Mouse (Mus musculus): ENCODE data around the gene Foxf1. TPM values are rescaled to one million over a fixed set of nuclear protein-coding genes. Genes with fewer than 3 reads are reported as not detected.

The Foxf1 gene
- polyA plus RNA-seq, 2 experiments: 0.28 to 0.54 TPM

- no peak for ATAC-seq (ENCODE audit: low FRiP score, low read depth)
- no peak overlapping the region for H3K9ac ChIP-seq (ENCODE audit: low read depth, low read length, severe bottlenecking)
- DNase-seq (ENCODE audit: low spot score): no peak
- H3K36me3 ChIP-seq (ENCODE audit: control insufficient read depth, insufficient read depth, low read length): no peaks in the 10 kb centered on the region
- H3K4me2 ChIP-seq (replicated peaks; ENCODE audit: low read depth, low read length, severe bottlenecking): no peak overlapping the region
- peaks cover 8% of the 10 kb centered on the region; the same call in 1 of the 2 replicates for H3K4me1 ChIP-seq (ENCODE audit: control insufficient read depth, insufficient read depth, low read length)
- no peak for TF ChIP-seq POLR2A (IDR thresholded peaks at IDR 0.05; ENCODE audit: borderline replicate concordance, extremely low read depth, insufficient read depth, insufficient read length)
- H3K27ac ChIP-seq (replicated peaks; ENCODE audit: low read depth, low read length): no peak overlapping the region
- H3K4me3 ChIP-seq (replicated peaks; ENCODE audit: low read length): no peak overlapping the region
- peaks cover 97% of the 10 kb centered on the region for H3K27me3 ChIP-seq (ENCODE audit: control insufficient read depth, insufficient read depth, low read length)
- H3K9me3 ChIP-seq (ENCODE audit: control insufficient read depth, low read length): no peaks in the 10 kb centered on the region
- 5% methylated on average over 14 of the region's 14 CpGs for WGBS
Observed at GRCm38 (mm10) chr8:121078721-121079120, 5.5 kb upstream of the Foxf1 start.

- Histone ChIP-seq H3K4me3 (replicated peaks; ENCODE audit: low read length) (no peak overlapping the region), H3K9ac (ENCODE audit: low read depth, low read length, severe bottlenecking) (no peak overlapping the region), H3K4me2 (replicated peaks; ENCODE audit: low read depth, low read length, severe bottlenecking) (no peak overlapping the region), H3K27ac (replicated peaks; ENCODE audit: low read depth, low read length) (no peak overlapping the region), H3K9me3 (ENCODE audit: control insufficient read depth, low read length) (no peaks in the 10 kb centered on the region), H3K4me1 (ENCODE audit: control insufficient read depth, insufficient read depth, low read length) (peaks cover 10% of the 10 kb centered on the region), H3K27me3 (ENCODE audit: control insufficient read depth, insufficient read depth, low read length) (peaks cover 97% of the 10 kb centered on the region), H3K36me3 (ENCODE audit: control insufficient read depth, insufficient read depth, low read length) (no peaks in the 10 kb centered on the region)
- WGBS: 0% methylated on average over 7 of the region's 7 CpGs
- TF ChIP-seq POLR2A (IDR thresholded peaks at IDR 0.05; ENCODE audit: borderline replicate concordance, extremely low read depth, insufficient read depth, insufficient read length): no peak
- DNase-seq (ENCODE audit: low spot score) (no peak), ATAC-seq (ENCODE audit: low FRiP score, low read depth) (no peak)
Observed at GRCm38 (mm10) chr8:121079201-121079600, 5.0 kb upstream of the Foxf1 start.

- Histone ChIP-seq H3K27ac (replicated peaks; ENCODE audit: low read depth, low read length) (no peak overlapping the region), H3K4me2 (replicated peaks; ENCODE audit: low read depth, low read length, severe bottlenecking) (no peak overlapping the region), H3K9me3 (ENCODE audit: control insufficient read depth, low read length) (no peaks in the 10 kb centered on the region), H3K4me1 (ENCODE audit: control insufficient read depth, insufficient read depth, low read length) (peaks cover 12% of the 10 kb centered on the region), H3K9ac (ENCODE audit: low read depth, low read length, severe bottlenecking) (no peak overlapping the region), H3K4me3 (replicated peaks; ENCODE audit: low read length) (no peak overlapping the region), H3K27me3 (ENCODE audit: control insufficient read depth, insufficient read depth, low read length) (peaks cover 97% of the 10 kb centered on the region), H3K36me3 (ENCODE audit: control insufficient read depth, insufficient read depth, low read length) (no peaks in the 10 kb centered on the region)
- ATAC-seq (ENCODE audit: low FRiP score, low read depth): no peak
- WGBS: 7% methylated on average over 12 of the region's 12 CpGs
- no peak for TF ChIP-seq POLR2A (IDR thresholded peaks at IDR 0.05; ENCODE audit: borderline replicate concordance, extremely low read depth, insufficient read depth, insufficient read length)
- no peak for DNase-seq (ENCODE audit: low spot score)
Observed at GRCm38 (mm10) chr8:121079944-121080343, 4.2 kb upstream of the Foxf1 start.

GRCm38 (mm10) chr8:121080361-121081090 lies 3.7 kb upstream of the Foxf1 start:
- no peak overlapping the region for H3K9ac ChIP-seq (ENCODE audit: low read depth, low read length, severe bottlenecking)
- H3K27ac ChIP-seq (replicated peaks; ENCODE audit: low read depth, low read length): no peak overlapping the region
- no peak overlapping the region for H3K4me2 ChIP-seq (replicated peaks; ENCODE audit: low read depth, low read length, severe bottlenecking)
- H3K36me3 ChIP-seq (ENCODE audit: control insufficient read depth, insufficient read depth, low read length): no peaks in the 10 kb centered on the region
- WGBS: under 1% methylated on average over 49 of the region's 49 CpGs
- H3K9me3 ChIP-seq (ENCODE audit: control insufficient read depth, low read length): no peaks in the 10 kb centered on the region
- no peak for ATAC-seq (ENCODE audit: low FRiP score, low read depth)
- peaks cover 12% of the 10 kb centered on the region for H3K4me1 ChIP-seq (ENCODE audit: control insufficient read depth, insufficient read depth, low read length)
- DNase-seq (ENCODE audit: low spot score): no peak
- peaks cover 98% of the 10 kb centered on the region for H3K27me3 ChIP-seq (ENCODE audit: control insufficient read depth, insufficient read depth, low read length)
- TF ChIP-seq POLR2A (IDR thresholded peaks at IDR 0.05; ENCODE audit: borderline replicate concordance, extremely low read depth, insufficient read depth, insufficient read length): no peak
- peak overlapping the region; percentile 8; the same call in 1 of the 2 replicates for H3K4me3 ChIP-seq (replicated peaks; ENCODE audit: low read length)

GRCm38 (mm10) chr8:121081398-121081797 lies 2.8 kb upstream of the Foxf1 start:
- H3K9me3 ChIP-seq (ENCODE audit: control insufficient read depth, low read length): no peaks in the 10 kb centered on the region
- TF ChIP-seq POLR2A (IDR thresholded peaks at IDR 0.05; ENCODE audit: borderline replicate concordance, extremely low read depth, insufficient read depth, insufficient read length): no peak
- WGBS: 3% methylated on average over 7 of the region's 7 CpGs
- H3K27ac ChIP-seq (replicated peaks; ENCODE audit: low read depth, low read length): no peak overlapping the region
- no peak overlapping the region for H3K4me2 ChIP-seq (replicated peaks; ENCODE audit: low read depth, low read length, severe bottlenecking)
- no peak overlapping the region for H3K4me3 ChIP-seq (replicated peaks; ENCODE audit: low read length)
- H3K36me3 ChIP-seq (ENCODE audit: control insufficient read depth, insufficient read depth, low read length): no peaks in the 10 kb centered on the region
- peaks cover 98% of the 10 kb centered on the region for H3K27me3 ChIP-seq (ENCODE audit: control insufficient read depth, insufficient read depth, low read length)
- no peak for ATAC-seq (ENCODE audit: low FRiP score, low read depth)
- no peak overlapping the region for H3K9ac ChIP-seq (ENCODE audit: low read depth, low read length, severe bottlenecking)
- no peak for DNase-seq (ENCODE audit: low spot score)
- H3K4me1 ChIP-seq (ENCODE audit: control insufficient read depth, insufficient read depth, low read length): peaks cover 12% of the 10 kb centered on the region

Measured in limb, embryonic 14.5 days (tissue).